Mouse (Mus musculus): ENCODE measurements around the gene Cst7. TPM values are rescaled to one million over a fixed set of nuclear protein-coding genes. Genes with fewer than 3 reads are reported as not detected.

Gene Cst7
- polyA plus RNA-seq, 1 experiment from 2014 or later: 0.58 TPM

DNA sequence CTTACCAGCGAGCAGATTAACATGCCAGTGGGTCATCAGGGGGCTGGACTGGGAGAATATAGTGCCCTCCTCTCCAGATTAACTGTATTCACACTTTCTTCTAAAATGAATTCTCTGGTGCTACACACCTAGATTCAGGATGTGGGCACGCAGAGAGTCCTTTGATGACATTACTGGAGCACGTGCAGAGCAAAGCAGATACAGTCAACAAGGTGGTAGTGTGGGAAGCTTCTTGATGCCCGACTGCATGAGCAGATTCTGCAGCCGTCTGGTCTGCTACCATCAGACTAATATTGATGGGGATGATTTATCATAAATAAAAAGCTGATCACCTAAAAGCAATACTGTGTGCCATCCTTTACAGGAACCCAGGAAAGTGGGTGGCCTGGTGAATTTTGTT lies 8.4 kb downstream of the Cst7 start:
- no peaks in the 10 kb centered on the region for H3K4me1 ChIP-seq (ENCODE audit: control insufficient read depth, insufficient read depth, low read length)
- H3K36me3 ChIP-seq (replicated peaks; ENCODE audit: control insufficient read depth, insufficient read depth, low read depth, low read length): no peaks in the 10 kb centered on the region
- no peaks in the 10 kb centered on the region for H3K9me3 ChIP-seq (replicated peaks; ENCODE audit: control insufficient read depth, low read length)
- no peaks in the 10 kb centered on the region for H3K27me3 ChIP-seq (ENCODE audit: control insufficient read depth, insufficient read depth, low read length)
- no peak overlapping the region for H3K4me3 ChIP-seq (ENCODE audit: low read depth, low read length)
- no peak for ATAC-seq (replicated peaks; ENCODE audit: insufficient number of reproducible peaks, low FRiP score, low TSS enrichment, low read depth)
- 81% methylated on average over 5 of the region's 5 CpGs for WGBS
- no peak overlapping the region for H3K9ac ChIP-seq (replicated peaks; ENCODE audit: low read length)
- no peak overlapping the region for H3K27ac ChIP-seq (replicated peaks; ENCODE audit: low read depth, low read length)
- DNase-seq (ENCODE audit: low spot score): no peak
- H3K4me2 ChIP-seq (ENCODE audit: low read depth, low read length): no peak overlapping the region

DNA sequence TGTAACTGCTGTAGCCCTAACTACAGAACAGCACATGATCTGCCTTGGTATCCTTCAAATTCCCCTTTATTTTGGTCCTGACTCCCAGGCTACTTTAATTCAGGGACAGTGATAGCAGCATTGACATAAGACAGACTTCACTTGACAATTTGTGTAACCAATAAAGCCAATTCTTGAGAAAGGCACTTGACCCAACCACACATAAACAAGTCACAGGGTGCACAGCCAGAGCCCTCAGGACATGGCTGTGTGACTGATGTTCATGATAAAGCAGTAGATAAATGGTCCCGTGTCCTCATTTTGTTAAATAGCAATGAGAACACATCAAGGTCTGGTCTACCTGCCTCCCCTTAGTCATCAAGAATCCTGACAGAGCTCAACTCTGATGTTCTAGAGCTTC lies 9.4 kb downstream of the Cst7 start:
- DNase-seq (ENCODE audit: low spot score): no peak
- Histone ChIP-seq H3K4me2 (ENCODE audit: low read depth, low read length) (no peak overlapping the region), H3K27me3 (ENCODE audit: control insufficient read depth, insufficient read depth, low read length) (no peaks in the 10 kb centered on the region), H3K36me3 (replicated peaks; ENCODE audit: control insufficient read depth, insufficient read depth, low read depth, low read length) (no peaks in the 10 kb centered on the region), H3K9me3 (replicated peaks; ENCODE audit: control insufficient read depth, low read length) (no peaks in the 10 kb centered on the region), H3K27ac (replicated peaks; ENCODE audit: low read depth, low read length) (no peak overlapping the region), H3K4me3 (ENCODE audit: low read depth, low read length) (no peak overlapping the region), H3K9ac (replicated peaks; ENCODE audit: low read length) (no peak overlapping the region), H3K4me1 (ENCODE audit: control insufficient read depth, insufficient read depth, low read length) (no peaks in the 10 kb centered on the region)
- no peak for ATAC-seq (replicated peaks; ENCODE audit: insufficient number of reproducible peaks, low FRiP score, low TSS enrichment, low read depth)
- WGBS: 76% methylated on average over 1 of the region's 1 CpGs

DNA sequence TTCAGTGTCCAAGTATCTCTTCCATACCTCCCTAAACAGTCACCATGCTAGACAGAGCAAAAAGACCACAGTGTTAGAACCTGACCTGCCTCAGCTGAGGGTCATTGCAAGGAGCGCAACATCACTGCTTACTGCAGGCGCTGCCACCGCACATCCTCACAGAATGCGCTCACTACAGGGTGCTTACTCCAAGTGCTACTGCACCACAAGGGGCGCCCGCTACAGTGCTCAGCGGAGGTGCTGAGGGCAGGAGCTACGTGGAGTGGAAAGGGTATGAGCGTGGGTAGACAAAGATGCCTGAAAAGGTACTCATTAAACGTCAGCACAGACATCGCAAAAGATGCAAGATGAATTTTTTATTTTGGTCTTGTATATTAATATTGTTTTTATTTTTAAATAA lies 18.9 kb downstream of the Cst7 start:
- Histone ChIP-seq H3K4me1 (ENCODE audit: control insufficient read depth, insufficient read depth, low read length) (no peaks in the 10 kb centered on the region), H3K36me3 (replicated peaks; ENCODE audit: control insufficient read depth, insufficient read depth, low read depth, low read length) (no peaks in the 10 kb centered on the region; the same call in 1 of the 2 replicates), H3K27me3 (ENCODE audit: control insufficient read depth, insufficient read depth, low read length) (no peaks in the 10 kb centered on the region), H3K27ac (replicated peaks; ENCODE audit: low read depth, low read length) (no peak overlapping the region), H3K9ac (replicated peaks; ENCODE audit: low read length) (no peak overlapping the region), H3K9me3 (replicated peaks; ENCODE audit: control insufficient read depth, low read length) (no peaks in the 10 kb centered on the region), H3K4me3 (ENCODE audit: low read depth, low read length) (no peak overlapping the region), H3K4me2 (ENCODE audit: low read depth, low read length) (no peak overlapping the region)
- no peak for ATAC-seq (replicated peaks; ENCODE audit: insufficient number of reproducible peaks, low FRiP score, low TSS enrichment, low read depth)
- WGBS: 78% methylated on average over 11 of the region's 11 CpGs
- no peak for DNase-seq (ENCODE audit: low spot score)

DNA sequence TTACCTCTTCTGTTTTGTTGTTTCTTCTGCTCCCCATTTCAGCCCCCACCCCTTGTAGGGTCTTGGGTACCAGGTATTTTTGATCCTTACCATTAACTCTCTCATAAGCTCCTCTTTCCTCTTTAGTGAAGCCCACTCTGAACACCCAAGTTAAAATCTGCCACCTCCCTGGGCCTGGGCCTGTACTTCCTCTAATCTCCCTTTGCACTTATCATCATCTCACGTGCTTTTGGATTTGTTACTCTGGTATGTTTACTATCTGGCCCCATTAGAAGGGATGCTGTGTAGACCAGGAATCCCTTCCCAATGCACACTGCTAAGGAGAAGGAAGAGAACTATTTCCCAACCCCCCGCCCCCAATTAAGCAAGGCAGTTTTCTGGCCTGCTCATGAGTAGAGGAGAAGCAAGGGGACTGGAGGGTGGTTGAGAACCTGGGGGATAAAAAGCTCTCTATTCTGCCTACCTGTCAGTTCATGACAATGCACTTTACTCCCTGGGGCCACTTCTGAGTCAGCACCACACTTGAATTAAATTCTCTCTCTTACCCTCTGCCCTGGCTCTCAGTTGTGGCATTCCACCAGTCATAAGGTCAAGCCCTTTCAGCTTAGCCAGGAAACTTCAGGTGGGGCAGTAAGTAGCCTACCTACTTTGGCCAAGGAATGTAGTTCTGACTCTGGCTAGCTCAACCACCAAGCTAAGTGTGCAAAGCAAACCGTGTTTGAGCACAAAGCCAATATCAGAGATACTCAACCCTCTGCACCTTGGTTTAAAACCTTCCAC lies 25.4 kb downstream of the Cst7 start:
- Histone ChIP-seq H3K9ac (replicated peaks; ENCODE audit: low read length) (no peak overlapping the region), H3K4me2 (ENCODE audit: low read depth, low read length) (no peak overlapping the region), H3K4me3 (ENCODE audit: low read depth, low read length) (no peak overlapping the region), H3K36me3 (replicated peaks; ENCODE audit: control insufficient read depth, insufficient read depth, low read depth, low read length) (no peaks in the 10 kb centered on the region), H3K27me3 (ENCODE audit: control insufficient read depth, insufficient read depth, low read length) (no peaks in the 10 kb centered on the region), H3K9me3 (replicated peaks; ENCODE audit: control insufficient read depth, low read length) (no peaks in the 10 kb centered on the region), H3K27ac (replicated peaks; ENCODE audit: low read depth, low read length) (no peak overlapping the region), H3K4me1 (ENCODE audit: control insufficient read depth, insufficient read depth, low read length) (no peaks in the 10 kb centered on the region)
- ATAC-seq (replicated peaks; ENCODE audit: insufficient number of reproducible peaks, low FRiP score, low TSS enrichment, low read depth) (no peak), DNase-seq (ENCODE audit: low spot score) (no peak)
- 83% methylated on average over 3 of the region's 3 CpGs for WGBS

DNA sequence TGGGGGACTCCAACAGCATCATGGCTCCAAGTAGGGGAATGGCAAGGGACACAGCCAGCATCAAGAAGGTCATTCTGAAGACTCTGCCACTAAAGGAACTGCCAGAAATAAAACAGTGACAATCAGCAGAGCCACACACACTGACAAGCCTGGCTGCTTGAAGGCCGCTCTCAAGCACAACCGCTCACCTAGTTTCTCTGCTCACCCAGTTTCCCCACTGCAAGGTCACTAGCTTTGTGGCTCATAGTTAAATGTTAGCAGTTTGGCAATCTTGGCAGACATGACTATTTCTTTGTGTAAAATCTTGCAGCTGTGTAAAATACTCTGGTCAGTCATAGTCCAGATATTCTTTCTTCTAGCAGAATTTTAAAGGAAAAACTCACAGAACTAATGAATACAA lies 30.0 kb downstream of the Cst7 start:
- no peaks in the 10 kb centered on the region for H3K27me3 ChIP-seq (ENCODE audit: control insufficient read depth, insufficient read depth, low read length)
- WGBS: 93% methylated on average over 2 of the region's 2 CpGs

DNA sequence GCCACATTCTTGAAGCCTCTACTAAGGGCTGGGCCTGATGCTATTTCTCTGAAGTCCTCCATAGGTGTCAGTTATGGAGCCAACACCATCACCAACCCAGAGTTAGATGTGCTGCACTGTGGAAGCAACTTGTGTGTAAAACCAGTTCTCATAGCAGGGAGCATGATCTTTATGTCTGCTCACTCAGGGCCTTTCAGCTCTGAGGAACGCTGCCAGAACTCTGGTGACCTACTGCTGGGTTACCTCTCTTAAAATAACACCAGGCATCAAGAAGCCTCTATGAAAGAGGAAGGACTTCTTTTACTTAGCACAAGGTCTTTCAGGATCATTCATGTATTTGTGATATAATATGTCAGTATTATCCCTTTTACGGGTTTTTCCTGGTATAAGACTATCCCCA lies 32.0 kb downstream of the Cst7 start:
- no peak overlapping the region for H3K4me3 ChIP-seq (ENCODE audit: low read depth, low read length)
- H3K9me3 ChIP-seq (replicated peaks; ENCODE audit: control insufficient read depth, low read length): no peaks in the 10 kb centered on the region
- DNase-seq (ENCODE audit: low spot score) (no peak), ATAC-seq (replicated peaks; ENCODE audit: insufficient number of reproducible peaks, low FRiP score, low TSS enrichment, low read depth) (no peak)
- H3K27me3 ChIP-seq (ENCODE audit: control insufficient read depth, insufficient read depth, low read length): no peaks in the 10 kb centered on the region
- H3K9ac ChIP-seq (replicated peaks; ENCODE audit: low read length): no peak overlapping the region
- no peak overlapping the region for H3K4me2 ChIP-seq (ENCODE audit: low read depth, low read length)
- WGBS: 94% methylated on average over 2 of the region's 2 CpGs
- H3K4me1 ChIP-seq (ENCODE audit: control insufficient read depth, insufficient read depth, low read length): no peaks in the 10 kb centered on the region
- no peaks in the 10 kb centered on the region for H3K36me3 ChIP-seq (replicated peaks; ENCODE audit: control insufficient read depth, insufficient read depth, low read depth, low read length)
- H3K27ac ChIP-seq (replicated peaks; ENCODE audit: low read depth, low read length): no peak overlapping the region

More for the DNA sequence above, 30.0 kb downstream of the Cst7 start:
- Histone ChIP-seq H3K27ac (replicated peaks; ENCODE audit: low read depth, low read length) (no peak overlapping the region), H3K4me2 (ENCODE audit: low read depth, low read length) (no peak overlapping the region), H3K9me3 (replicated peaks; ENCODE audit: control insufficient read depth, low read length) (no peaks in the 10 kb centered on the region), H3K4me1 (ENCODE audit: control insufficient read depth, insufficient read depth, low read length) (no peaks in the 10 kb centered on the region), H3K36me3 (replicated peaks; ENCODE audit: control insufficient read depth, insufficient read depth, low read depth, low read length) (no peaks in the 10 kb centered on the region), H3K4me3 (ENCODE audit: low read depth, low read length) (no peak overlapping the region), H3K9ac (replicated peaks; ENCODE audit: low read length) (no peak overlapping the region)
- ATAC-seq (replicated peaks; ENCODE audit: insufficient number of reproducible peaks, low FRiP score, low TSS enrichment, low read depth) (no peak), DNase-seq (ENCODE audit: low spot score) (no peak)

DNA sequence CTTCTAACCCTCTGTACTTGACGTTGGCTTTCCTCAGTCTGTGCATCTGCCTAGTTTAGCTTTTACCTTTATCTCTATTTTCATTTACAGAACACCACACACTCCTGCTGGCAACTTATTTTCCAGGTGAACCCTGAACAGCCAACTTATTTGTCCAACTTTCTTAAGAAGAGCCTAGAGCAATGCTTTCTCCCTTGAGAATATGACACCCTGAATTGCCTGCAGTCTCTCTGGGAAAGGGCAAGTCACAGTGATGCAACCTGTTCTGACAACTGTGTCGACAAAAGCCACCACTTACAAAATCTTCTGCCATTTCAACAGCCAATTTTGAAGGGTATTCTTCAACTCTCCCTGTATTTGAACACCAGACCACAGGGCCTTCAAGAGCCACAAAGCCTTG lies 34.6 kb downstream of the Cst7 start:
- H3K9me3 ChIP-seq (replicated peaks; ENCODE audit: control insufficient read depth, low read length): no peaks in the 10 kb centered on the region
- no peaks in the 10 kb centered on the region for H3K4me1 ChIP-seq (ENCODE audit: control insufficient read depth, insufficient read depth, low read length)
- H3K9ac ChIP-seq (replicated peaks; ENCODE audit: low read length): no peak overlapping the region
- H3K4me3 ChIP-seq (ENCODE audit: low read depth, low read length): no peak overlapping the region
- H3K4me2 ChIP-seq (ENCODE audit: low read depth, low read length): no peak overlapping the region
- WGBS: 80% methylated on average over 2 of the region's 2 CpGs
- H3K36me3 ChIP-seq (replicated peaks; ENCODE audit: control insufficient read depth, insufficient read depth, low read depth, low read length): no peaks in the 10 kb centered on the region
- ATAC-seq (replicated peaks; ENCODE audit: insufficient number of reproducible peaks, low FRiP score, low TSS enrichment, low read depth) (no peak), DNase-seq (ENCODE audit: low spot score) (no peak)
- H3K27me3 ChIP-seq (ENCODE audit: control insufficient read depth, insufficient read depth, low read length): no peaks in the 10 kb centered on the region
- no peak overlapping the region for H3K27ac ChIP-seq (replicated peaks; ENCODE audit: low read depth, low read length)

DNA sequence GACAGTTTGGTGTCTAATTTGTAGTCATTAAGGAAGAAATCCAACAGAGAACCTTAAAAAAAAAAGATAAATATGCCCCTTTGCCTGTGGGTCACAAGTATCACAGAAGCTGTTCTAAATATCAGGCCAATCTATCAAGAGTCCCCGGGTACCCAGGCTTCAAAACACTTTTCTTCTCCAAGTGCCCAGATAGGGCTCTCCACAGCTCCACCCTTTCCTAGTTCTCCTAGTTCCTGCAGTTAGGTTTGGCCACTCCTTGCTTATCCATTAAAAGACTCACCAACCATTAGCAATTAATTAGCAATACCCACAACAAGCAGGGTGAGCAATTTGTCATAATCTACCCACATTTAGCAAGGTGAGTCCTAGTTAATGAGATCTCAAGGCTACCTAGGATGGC lies 36.9 kb downstream of the Cst7 start:
- Histone ChIP-seq H3K36me3 (replicated peaks; ENCODE audit: control insufficient read depth, insufficient read depth, low read depth, low read length) (no peaks in the 10 kb centered on the region), H3K9ac (replicated peaks; ENCODE audit: low read length) (no peak overlapping the region), H3K27me3 (ENCODE audit: control insufficient read depth, insufficient read depth, low read length) (no peaks in the 10 kb centered on the region), H3K9me3 (replicated peaks; ENCODE audit: control insufficient read depth, low read length) (no peaks in the 10 kb centered on the region), H3K4me1 (ENCODE audit: control insufficient read depth, insufficient read depth, low read length) (no peaks in the 10 kb centered on the region), H3K27ac (replicated peaks; ENCODE audit: low read depth, low read length) (no peak overlapping the region), H3K4me2 (ENCODE audit: low read depth, low read length) (no peak overlapping the region), H3K4me3 (ENCODE audit: low read depth, low read length) (no peak overlapping the region)
- DNase-seq (ENCODE audit: low spot score) (no peak), ATAC-seq (replicated peaks; ENCODE audit: insufficient number of reproducible peaks, low FRiP score, low TSS enrichment, low read depth) (no peak)
- 59% methylated on average over 1 of the region's 1 CpGs for WGBS
